Mouse (Mus musculus) c-Kit-negative CD71-positive TER-119-positive erythroid progenitor cells, embryonic 14.5 days (primary cell): ENCODE measurements around the gene Lhfp.

Source experiments
- DNase-seq: peaks from one replicate; pipeline ENCODE4 v3.0.0-alpha.2; 2013; ENCODE audit warnings: low read depth, low spot score

Lhfp gene

DNA sequence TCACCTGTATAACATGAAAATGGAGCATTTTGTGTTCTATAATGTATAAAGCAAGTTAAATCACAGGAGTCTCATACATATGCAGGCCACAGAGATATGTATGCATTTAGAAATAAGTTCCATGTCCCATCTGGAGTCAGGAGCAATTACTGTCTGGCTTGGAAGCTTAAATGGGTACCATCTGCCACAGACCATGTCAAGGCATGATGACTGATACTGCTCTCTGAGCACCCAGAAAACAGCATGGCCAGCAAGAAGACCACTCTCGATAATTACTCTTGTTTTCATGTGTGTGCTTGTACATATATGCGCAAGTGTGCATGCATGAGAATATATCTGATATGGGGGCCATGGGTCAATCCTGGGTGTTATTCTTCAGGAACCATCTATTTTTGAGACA, 269.3 kb downstream of the Lhfp start:
- no peak for DNase-seq
